Mouse (Mus musculus) heart, adult 2 months (tissue): ENCODE results near the gene Hoxb3. TPM values are rescaled to one million over a fixed set of nuclear protein-coding genes. Genes with fewer than 3 reads are reported as not detected.
A peak's percentile ranks its signal among the peaks of the same experiment; 100 is the strongest.

Source experiments
- DNase-seq, 2 experiments: peaks; one replicate each; pipeline ENCODE4 v3.0.0; 2021
- H3K27ac ChIP-seq: fragments of 200-600 bp; 2 replicates; pipeline ENCODE4 v1.8.1; 2022
- H3K27me3 ChIP-seq: fragments of 200-500 bp; 2 replicates; pipeline ENCODE4 v1.6.1; 2012; ENCODE audit warnings: mild to moderate bottlenecking, low read length, inconsistent platforms, mixed read lengths; ENCODE audit not compliant: control insufficient read depth, insufficient read depth
- H3K36me3 ChIP-seq: fragments of 200-500 bp; 2 replicates; pipeline ENCODE4 v1.6.1; 2012; ENCODE audit warnings: low read length, inconsistent platforms; ENCODE audit not compliant: control insufficient read depth, insufficient read depth
- H3K4me1 ChIP-seq: fragments of 200-500 bp; 2 replicates; pipeline ENCODE4 v1.6.1; 2011; ENCODE audit warnings: low read length; ENCODE audit not compliant: control insufficient read depth, insufficient read depth
- H3K4me3 ChIP-seq: fragments of 200-600 bp; 2 replicates; pipeline ENCODE4 v1.8.1; 2022
- H3K79me2 ChIP-seq: fragments of 200-500 bp; replicated peaks from 2 replicates; pipeline ENCODE4 v1.6.1; 2012; ENCODE audit warnings: mild to moderate bottlenecking, inconsistent platforms, low read length, moderate library complexity, mixed read lengths; ENCODE audit not compliant: control insufficient read depth, insufficient read depth
- H3K9ac ChIP-seq: fragments of 200-500 bp; 2 replicates; pipeline ENCODE4 v1.6.1; 2012; ENCODE audit warnings: low read depth, mild to moderate bottlenecking, control low read depth, inconsistent platforms, low read length, mixed read lengths
- CTCF ChIP-seq: fragments of 200-600 bp; IDR thresholded peaks from 2 replicates; pipeline ENCODE4 v1.8.1; 2022; ENCODE audit warnings: antibody characterized with exemption, mild to moderate bottlenecking, moderate library complexity
- EP300 ChIP-seq: fragments of 200-500 bp; IDR thresholded peaks from 2 replicates; pipeline ENCODE4 v1.6.1; 2011; ENCODE audit warnings: low read depth, low read length, control low read depth; ENCODE audit not compliant: insufficient read depth
- POLR2A ChIP-seq: fragments of 200-500 bp; IDR thresholded peaks from 2 replicates; pipeline ENCODE4 v1.6.1; 2011; ENCODE audit warnings: mild to moderate bottlenecking, low read depth, low read length, control low read depth; ENCODE audit not compliant: insufficient read depth
- WGBS: fragments of 180-500 bp; shearing (Covaris S2); methylation state at CpG from one replicate; pipeline ENCODE4 v1.1.7; 2018; 5-methylcytosine and 5-hydroxymethylcytosine counted together
- intact Hi-C: fragments of 180-260 bp; cut with DNase I; formaldehyde crosslinking; loops from one replicate; pipeline ENCODE4 v1.15.1; 2025
- polyA plus RNA-seq: library from polyadenylated mRNA; depleted of rRNA; stranded (reverse); fragments of >200 nt; gene quantifications from 2 replicates; pipeline ENCODE4 v1.2.3, GENCODE M21; 2012
- total RNA-seq, 2 experiments: library from RNA; stranded (reverse); gene quantifications; 2 replicates each; pipeline ENCODE4 v1.2.3; 2021

Hoxb3 gene
- total and polyA plus RNA-seq, 3 experiments, result 0.23 to 0.64 (median 0.30) TPM

DNA sequence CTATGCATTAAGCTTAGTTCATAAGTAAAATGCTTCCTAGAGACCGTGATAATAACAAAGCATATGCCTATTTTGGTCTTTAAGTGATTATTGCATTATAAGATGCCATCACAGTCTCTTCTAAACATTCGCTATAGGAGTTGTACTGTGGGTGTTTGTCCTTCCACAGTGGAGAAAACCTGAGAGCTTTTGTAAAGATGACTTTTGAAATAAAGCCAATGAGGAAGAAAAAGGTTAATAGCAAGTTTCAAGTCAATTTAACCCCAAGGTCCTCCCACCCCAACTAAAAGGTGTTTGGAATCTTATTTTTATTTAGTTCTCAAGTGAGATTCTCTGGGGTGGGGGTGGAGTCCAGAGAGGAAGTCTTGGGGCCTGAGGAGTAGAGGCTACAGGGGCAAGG, 10.0 kb upstream of the Hoxb3 start:
- no peak overlapping the region for H3K9ac ChIP-seq
- DNase-seq, result no peak
- no peaks in the 10 kb centered on the region for H3K36me3 ChIP-seq
- no peaks in the 10 kb centered on the region for H3K4me1 ChIP-seq
- no peak overlapping the region for H3K27ac ChIP-seq
- peaks cover 11% of the 10 kb centered on the region for H3K27me3 ChIP-seq
- intact Hi-C loops, result no loop called here
- no peak for TF ChIP-seq CTCF
- TF ChIP-seq POLR2A, result no peak
- TF ChIP-seq EP300, result no peak
- H3K79me2 ChIP-seq, result no peaks in the 10 kb centered on the region
- 45% methylated on average over 2 of the region's 2 CpGs for WGBS
- H3K4me3 ChIP-seq, result no peak overlapping the region

- no peak overlapping the region; the same call in 1 of the 2 replicates for H3K27ac ChIP-seq
- intact Hi-C loops, result loop anchor here (1.0 to 2.0 kb wide), 2 partner anchors 27 to 39 kb away; no protein-coding TSS in a partner anchor
- DNase-seq, result no peak
- peaks cover 11% of the 10 kb centered on the region for H3K27me3 ChIP-seq
- no peak overlapping the region for H3K9ac ChIP-seq
- H3K4me3 ChIP-seq, result no peak overlapping the region
- no peaks in the 10 kb centered on the region for H3K4me1 ChIP-seq
- no peaks in the 10 kb centered on the region for H3K79me2 ChIP-seq
- H3K36me3 ChIP-seq, result no peaks in the 10 kb centered on the region
- WGBS, result 26% methylated on average over 12 of the region's 12 CpGs
- TF ChIP-seq CTCF, result no peak
- TF ChIP-seq POLR2A, result no peak
- TF ChIP-seq EP300, result no peak
These were observed 9.2 kb upstream of the Hoxb3 start for GRCm38 (mm10) chr11:96313806-96314428.

DNA sequence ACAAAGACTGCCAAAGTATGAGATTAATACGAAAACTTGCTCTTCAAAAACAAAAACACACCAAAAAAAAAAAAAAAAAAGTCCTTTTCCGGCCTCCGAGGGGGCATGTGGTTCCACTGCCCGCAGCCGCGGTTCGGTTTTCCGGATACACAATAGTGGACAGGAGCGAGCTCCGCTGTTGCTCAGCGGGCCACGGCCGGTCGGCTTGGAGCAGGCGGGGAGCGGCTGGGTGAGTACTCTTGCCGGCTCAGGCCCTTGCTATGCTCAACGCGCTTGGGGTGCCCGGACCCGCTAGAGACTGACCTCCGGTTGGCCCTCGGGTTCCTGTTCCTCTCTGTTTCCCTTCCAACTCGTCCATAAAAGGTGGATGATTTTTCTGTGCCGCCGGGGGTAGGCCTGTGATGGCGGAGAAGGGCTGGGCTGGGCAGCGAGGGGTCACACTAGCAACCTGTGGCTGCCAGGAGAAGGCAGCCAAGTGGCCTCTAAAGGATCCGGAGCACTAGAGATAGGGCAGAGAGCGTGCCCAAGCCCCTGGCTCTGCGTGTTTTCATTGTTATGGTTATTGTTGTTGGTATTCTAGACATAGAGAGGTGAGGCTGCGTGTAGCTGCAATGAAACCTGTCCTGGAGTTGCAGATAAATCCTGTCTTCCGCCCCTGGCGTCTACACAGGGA, 8.3 kb upstream of the Hoxb3 start:
- peak; percentile 46 to 48 for DNase-seq
- 7% methylated on average over 34 of the region's 34 CpGs for WGBS
- H3K79me2 ChIP-seq, result no peaks in the 10 kb centered on the region
- peaks cover 12% of the 10 kb centered on the region for H3K27me3 ChIP-seq
- H3K4me3 ChIP-seq, result peak overlapping the region; percentile 39
- TF ChIP-seq CTCF (no peak), POLR2A (no peak), EP300 (no peak)
- H3K9ac ChIP-seq, result peak overlapping the region; percentile 37
- intact Hi-C loops, result loop anchor here (1.0 to 2.0 kb wide), 2 partner anchors 26 to 38 kb away; no protein-coding TSS in a partner anchor
- peak overlapping the region; percentile 69 for H3K27ac ChIP-seq
- no peaks in the 10 kb centered on the region for H3K4me1 ChIP-seq
- H3K36me3 ChIP-seq, result no peaks in the 10 kb centered on the region

DNA sequence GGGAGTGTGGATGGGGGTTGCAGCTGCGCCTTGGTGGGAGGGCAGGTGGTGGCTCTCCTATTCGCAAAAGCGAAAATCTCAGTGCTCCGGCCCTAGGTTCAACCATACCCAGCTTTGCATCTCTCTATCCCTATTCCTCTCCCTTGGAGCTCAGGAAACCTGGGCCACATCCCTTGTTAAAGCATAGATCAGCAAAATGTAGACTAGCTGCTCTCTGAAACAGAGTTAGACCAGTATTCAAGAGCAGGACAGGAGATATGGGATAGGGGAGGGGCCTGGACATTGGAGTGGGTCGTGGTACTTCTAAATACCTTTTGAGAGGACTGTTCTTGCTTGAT, 7.8 kb upstream of the Hoxb3 start:
- no peak overlapping the region for H3K9ac ChIP-seq
- TF ChIP-seq EP300, result no peak
- no peak for TF ChIP-seq POLR2A
- TF ChIP-seq CTCF, result no peak
- intact Hi-C loops, result loop anchor here (2.0 kb wide), 1 partner anchor 37 kb away; no protein-coding TSS in a partner anchor
- 19% methylated on average over 5 of the region's 5 CpGs for WGBS
- no peaks in the 10 kb centered on the region for H3K4me1 ChIP-seq
- H3K36me3 ChIP-seq, result no peaks in the 10 kb centered on the region
- peak overlapping the region; percentile 39 for H3K4me3 ChIP-seq
- no peaks in the 10 kb centered on the region for H3K79me2 ChIP-seq
- H3K27me3 ChIP-seq, result peaks cover 15% of the 10 kb centered on the region
- DNase-seq, result no peak
- peak overlapping the region; percentile 69 for H3K27ac ChIP-seq

DNA sequence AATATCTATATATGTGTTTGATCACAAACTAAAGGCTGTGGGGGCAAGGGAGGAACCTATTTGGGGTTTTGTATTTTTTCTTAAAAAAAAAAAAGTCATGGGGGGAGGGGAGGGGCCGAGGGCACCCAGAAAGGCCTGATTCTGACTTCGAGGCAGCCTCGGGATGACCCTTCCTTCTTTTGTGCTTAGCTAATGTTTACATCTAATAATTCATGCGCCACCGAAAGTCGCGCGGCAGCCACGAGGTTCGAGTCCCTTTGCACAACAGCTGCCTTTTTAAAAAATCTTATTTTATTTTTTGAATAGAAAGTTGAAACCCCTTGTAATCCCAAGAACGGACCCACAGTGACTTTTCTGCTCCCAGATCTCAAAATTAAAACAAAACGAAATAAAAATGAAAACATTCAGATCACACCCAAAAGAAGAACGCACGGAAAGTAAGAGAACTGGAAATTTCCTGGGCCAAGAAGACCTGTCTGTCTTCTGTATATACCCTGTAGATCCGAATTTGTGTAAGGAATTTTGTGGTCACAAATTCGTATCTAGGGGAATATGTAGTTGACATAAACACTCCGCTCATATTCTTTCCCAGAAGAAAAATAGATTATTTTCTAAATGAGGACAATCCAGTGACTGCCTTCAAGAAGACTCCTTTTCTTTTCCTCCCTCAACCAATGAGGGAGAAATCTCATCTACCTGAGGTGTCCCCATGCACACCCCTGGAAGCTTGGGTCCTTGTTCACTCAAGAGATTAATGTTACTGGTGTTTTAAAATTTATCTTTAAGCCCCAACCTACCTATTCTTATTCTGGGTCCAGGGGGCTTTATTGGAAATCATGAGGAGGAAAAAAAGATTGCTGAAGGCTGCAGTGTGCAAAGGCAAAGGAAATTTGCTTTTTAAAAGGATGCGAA, 6.2 kb upstream of the Hoxb3 start:
- Histone ChIP-seq H3K4me3 (no peak overlapping the region), H3K36me3 (no peaks in the 10 kb centered on the region), H3K79me2 (no peaks in the 10 kb centered on the region), H3K4me1 (no peaks in the 10 kb centered on the region), H3K27ac (no peak overlapping the region), H3K27me3 (peaks cover 15% of the 10 kb centered on the region), H3K9ac (no peak overlapping the region)
- intact Hi-C loops, result no loop called here
- TF ChIP-seq POLR2A (no peak), EP300 (no peak), CTCF (no peak)
- DNase-seq, result no peak
- WGBS, result 22% methylated on average over 18 of the region's 18 CpGs
